Mouse (Mus musculus) G1E (cell line): Measurements from ENCODE around the gene Sh2d4b.

Experiments used
- CTCF ChIP-seq: IDR thresholded peaks from 2 replicates; pipeline ENCODE4 v1.5.1; 2012; ENCODE audit warnings: low read depth, low read length, inconsistent platforms, mixed read lengths
- POLR2AphosphoS5 ChIP-seq: IDR thresholded peaks from 2 replicates; pipeline ENCODE4 v1.6.1; 2012; ENCODE audit warnings: low read depth, low read length, inconsistent platforms; ENCODE audit not compliant: insufficient replicate concordance
- TAL1 ChIP-seq: conservative IDR thresholded peaks from 2 replicates; pipeline ENCODE4 v1.6.1; 2012; ENCODE audit warnings: low read depth, low read length, inconsistent platforms, mixed read lengths

DNA sequence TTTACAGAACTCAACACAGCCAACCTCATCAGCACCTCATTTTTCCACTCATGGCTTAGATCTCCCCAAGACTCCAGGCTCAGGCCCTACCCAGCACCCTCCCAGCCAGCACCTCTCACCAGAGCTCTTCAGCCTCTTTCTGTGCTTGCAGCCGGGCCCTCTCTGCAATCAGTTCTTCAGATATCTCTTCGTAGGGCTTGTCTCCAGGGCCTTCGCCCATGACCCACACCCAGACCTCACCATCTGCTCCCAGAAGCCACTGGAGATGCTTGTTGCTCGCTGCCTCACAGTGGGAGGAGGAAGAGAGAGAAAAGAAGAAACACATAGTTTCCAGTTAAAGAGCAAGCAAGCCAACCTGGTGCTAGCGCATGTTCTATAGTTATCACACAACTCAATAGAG is 19.1 kb downstream of the Sh2d4b start:
- TF ChIP-seq TAL1 = no peak
- TF ChIP-seq CTCF = no peak
- no peak for TF ChIP-seq POLR2AphosphoS5
